Mouse (Mus musculus) cerebellum, adult 2 months (tissue): ENCODE data around the gene Gm5678.

Source experiments
- CTCF ChIP-seq: fragments of 200-500 bp; IDR thresholded peaks from 2 replicates; pipeline ENCODE4 v1.5.1; 2011; ENCODE audit warnings: low read depth, mild to moderate bottlenecking, control low read depth, low read length, moderate library complexity, borderline replicate concordance; ENCODE audit not compliant: insufficient read depth
- POLR2A ChIP-seq: fragments of 200-500 bp; IDR thresholded peaks from 2 replicates; pipeline ENCODE4 v1.6.1; 2011; ENCODE audit warnings: low read length, control low read depth, borderline replicate concordance; ENCODE audit not compliant: insufficient read depth

GRCm38 (mm10) chr16:93592711-93593110 is 35.2 kb upstream of the Gm5678 start:
- no peak for TF ChIP-seq POLR2A
- TF ChIP-seq CTCF = no peak
